12 mouse cellular contexts compared by ENCODE assay signal in genomic region chr2:65563898-65564297, GRCm38 (mm10). TPM values are rescaled to one million over a fixed set of nuclear protein-coding genes. Genes with fewer than 3 reads are reported as not detected.
DNase-seq lines count a peak whose midpoint lies in the region; ATAC-seq lines count a peak whose summit lies in the region.
"Had no signal": no experiment of that assay in that cellular context is flagged by ENCODE, and none has a peak within 500 bp of the region (broad histone marks: within the 10 kb centered on the region; RNA-seq: fewer than 3 reads in every experiment).

No protein-coding gene starts in this region.

- H3K27me3 ChIP-seq in forebrain, embryonic 14.5 days (replicated peaks; ENCODE audit: control insufficient read depth, insufficient read depth, low read length) = no peaks in the 10 kb centered on the region
- peaks cover 2% of the 10 kb centered on the region; the same call in 1 of the 2 replicates for H3K27me3 ChIP-seq in midbrain, embryonic 11.5 days (ENCODE audit: control insufficient read depth, insufficient read depth, low read length)
- H3K27me3 ChIP-seq: heart, embryonic 13.5 days; intestine, embryonic 15.5 days; limb, embryonic 12.5 days had no signal

- peak; percentile 40 for DNase-seq in lung, postnatal 36 days
- no peak for DNase-seq in lung, postnatal 14 days
- no peak for DNase-seq in forebrain, embryonic 14.5 days (ENCODE audit: low spot score)
- peak; percentile 94 for DNase-seq in midbrain, embryonic 11.5 days (ENCODE audit: low spot score, missing footprints)
- no peak for DNase-seq in layer of hippocampus, postnatal 25 days (ENCODE audit: extremely low spot score in 1 of 2, low spot score in 1 of 2)
- no peak for DNase-seq in adipocyte (ENCODE audit: low spot score)
- no peak for DNase-seq in spleen, adult 18-20 months
- DNase-seq: cerebellum, postnatal 36 days; thymus, postnatal 36 days had no signal

- H3K4me1 ChIP-seq in forebrain, embryonic 14.5 days (ENCODE audit: control insufficient read depth, insufficient read depth, low read length) = peaks cover 11% of the 10 kb centered on the region; the same call in 1 of the 2 replicates
- H3K4me1 ChIP-seq in midbrain, embryonic 11.5 days (ENCODE audit: control insufficient read depth, insufficient read depth, low read length) = peaks cover 13% of the 10 kb centered on the region
- H3K4me1 ChIP-seq: intestine, embryonic 15.5 days; limb, embryonic 12.5 days had no signal

- H3K9me3 ChIP-seq in forebrain, embryonic 14.5 days (replicated peaks; ENCODE audit: control insufficient read depth, low read length) = no peaks in the 10 kb centered on the region
- H3K9me3 ChIP-seq in midbrain, embryonic 11.5 days (ENCODE audit: control insufficient read depth, low read length) = no peaks in the 10 kb centered on the region
- H3K9me3 ChIP-seq: heart, embryonic 13.5 days; intestine, embryonic 15.5 days; limb, embryonic 12.5 days had no signal

- ATAC-seq in forebrain, embryonic 14.5 days = no peak
- ATAC-seq in midbrain, embryonic 11.5 days (ENCODE audit: low FRiP score) = peak; percentile 83
- ATAC-seq: intestine, embryonic 15.5 days had no signal

- 45% methylated on average over 4 of the region's 4 CpGs for WGBS in forebrain, embryonic 14.5 days
- 28% methylated on average over 4 of the region's 4 CpGs for WGBS in midbrain, embryonic 11.5 days

- no peak overlapping the region for H3K27ac ChIP-seq in forebrain, embryonic 14.5 days (ENCODE audit: low read depth, low read length)
- H3K27ac ChIP-seq in midbrain, embryonic 11.5 days (ENCODE audit: low read depth, low read length) = no peak overlapping the region
- H3K27ac ChIP-seq: heart, embryonic 13.5 days; intestine, embryonic 15.5 days; limb, embryonic 12.5 days had no signal

- H3K4me2 ChIP-seq in forebrain, embryonic 14.5 days (ENCODE audit: low read length) = peak overlapping the region; percentile 54
- H3K4me2 ChIP-seq in midbrain, embryonic 11.5 days = peak overlapping the region; percentile 25
- H3K4me2 ChIP-seq: heart, embryonic 13.5 days; intestine, embryonic 15.5 days; limb, embryonic 12.5 days had no signal

- H3K4me3 ChIP-seq in forebrain, embryonic 14.5 days (ENCODE audit: low read depth, low read length) = 0 out of 2 replicates have a peak overlapping the region, but pooled peaks have one; percentile 0
- H3K4me3 ChIP-seq in midbrain, embryonic 11.5 days (ENCODE audit: low read depth, low read length) = no peak overlapping the region
- H3K4me3 ChIP-seq: heart, embryonic 13.5 days; intestine, embryonic 15.5 days; limb, embryonic 12.5 days had no signal

- H3K9ac ChIP-seq in forebrain, embryonic 14.5 days (ENCODE audit: low read length) = no peak overlapping the region
- no peak overlapping the region for H3K9ac ChIP-seq in midbrain, embryonic 11.5 days (ENCODE audit: low read length)
- H3K9ac ChIP-seq: heart, embryonic 13.5 days; intestine, embryonic 15.5 days; limb, embryonic 12.5 days had no signal

- no peaks in the 10 kb centered on the region for H3K36me3 ChIP-seq in forebrain, embryonic 14.5 days (ENCODE audit: control insufficient read depth, insufficient read depth, low read length)
- no peaks in the 10 kb centered on the region for H3K36me3 ChIP-seq in midbrain, embryonic 11.5 days (ENCODE audit: control insufficient read depth, insufficient read depth, low read length)
- H3K36me3 ChIP-seq: heart, embryonic 13.5 days; intestine, embryonic 15.5 days; limb, embryonic 12.5 days had no signal

RNA-seq across cellular contexts. Expression of gene Scn3a, which starts 3.5 kb away (rescaled TPM):
- polyA plus RNA-seq in forebrain, embryonic 14.5 days (2014; fragmentation: Nextera tagmentation; extraction: Ambion mirVana) = 37.5 and 43.9 TPM in 2 replicates
- polyA plus RNA-seq in midbrain, embryonic 11.5 days (2014; fragmentation: Nextera tagmentation; extraction: Ambion mirVana) = 24.8 and 30.0 TPM in 2 replicates
- total RNA-seq in layer of hippocampus, postnatal 25 days (2021) = 10 to 100 TPM; 37.7 to 40.2 TPM

RNA-seq across cellular contexts. Expression of gene Scn2a, which starts 56.7 kb away (rescaled TPM):
- polyA plus RNA-seq in forebrain, embryonic 14.5 days (2014; fragmentation: Nextera tagmentation; extraction: Ambion mirVana) = 20.6 and 28.6 TPM in 2 replicates
- 8.9 and 9.5 TPM in 2 replicates for polyA plus RNA-seq in midbrain, embryonic 11.5 days (2014; fragmentation: Nextera tagmentation; extraction: Ambion mirVana)
- 100 to 1,000 TPM; 239 to 265 TPM for total RNA-seq in layer of hippocampus, postnatal 25 days (2021)

Comparison
In these comparisons a context has a peak if more than half of its experiments do, and no peak if none do; other contexts are left out.
1. DNase-seq: peak in lung, postnatal 36 days (single experiment) and midbrain, embryonic 11.5 days (single experiment); none in lung, postnatal 14 days (single experiment), forebrain, embryonic 14.5 days (single experiment), layer of hippocampus, postnatal 25 days (0 of 2), adipocyte (single experiment) and spleen, adult 18-20 months (0 of 2).